Mouse (Mus musculus) limb, embryonic 13.5 days (tissue): Measurements from ENCODE around the gene Tmem50a. TPM values are rescaled to one million over a fixed set of nuclear protein-coding genes. Genes with fewer than 3 reads are reported as not detected.

Experiments
- ATAC-seq: fragments of 200-750 bp; cut with Nextera tagmentation; 2 replicates; pipeline ENCODE4 v1.8.0; 2017; ENCODE audit warnings: low read depth, moderate number of reproducible peaks, moderate TSS enrichment; ENCODE audit not compliant: low FRiP score
- H3K27ac ChIP-seq: fragments of 300-500 bp; sonication (generic); 2 replicates; pipeline ENCODE4 v1.5.1; 2015; ENCODE audit warnings: inconsistent platforms, mild to moderate bottlenecking, moderate library complexity
- H3K27me3 ChIP-seq: fragments of 300-500 bp; sonication (generic); 2 replicates; pipeline ENCODE4 v1.6.1; 2015; ENCODE audit warnings: mild to moderate bottlenecking, inconsistent platforms
- H3K36me3 ChIP-seq: fragments of 300-500 bp; sonication (generic); 2 replicates; pipeline ENCODE4 v1.6.1; 2015; ENCODE audit warnings: inconsistent platforms, mild to moderate bottlenecking, moderate library complexity
- H3K4me1 ChIP-seq: fragments of 300-500 bp; sonication (generic); 2 replicates; pipeline ENCODE4 v1.6.1; 2015; ENCODE audit warnings: inconsistent platforms
- H3K4me2 ChIP-seq: fragments of 300-500 bp; sonication (generic); replicated peaks from 2 replicates; pipeline ENCODE4 v1.6.1; 2015; ENCODE audit warnings: inconsistent platforms, mild to moderate bottlenecking, moderate library complexity
- H3K4me3 ChIP-seq: fragments of 300-500 bp; sonication (generic); 2 replicates; pipeline ENCODE4 v1.5.1; 2015; ENCODE audit warnings: moderate library complexity, mild to moderate bottlenecking, inconsistent platforms
- H3K9ac ChIP-seq: fragments of 300-500 bp; sonication (generic); 2 replicates; pipeline ENCODE4 v1.6.1; 2015; ENCODE audit warnings: mild to moderate bottlenecking, inconsistent platforms
- H3K9me3 ChIP-seq: fragments of 300-500 bp; sonication (generic); 2 replicates; pipeline ENCODE4 v1.6.1; 2016; ENCODE audit warnings: inconsistent platforms
- WGBS: fragments of 180-500 bp; shearing (Covaris S2); methylation state at CpG from one replicate; pipeline ENCODE4 v1.1.7; 2015; 5-methylcytosine and 5-hydroxymethylcytosine counted together
- polyA plus RNA-seq: library from polyadenylated mRNA; unstranded; fragments of >200 nt; fragmentation: Nextera tagmentation; extraction: Ambion mirVana; gene quantifications from 2 replicates; pipeline ENCODE4 v1.2.1, GENCODE M21; 2015

Gene Tmem50a
- polyA plus RNA-seq, 1 experiment from 2014 or later: 187 TPM

DNA sequence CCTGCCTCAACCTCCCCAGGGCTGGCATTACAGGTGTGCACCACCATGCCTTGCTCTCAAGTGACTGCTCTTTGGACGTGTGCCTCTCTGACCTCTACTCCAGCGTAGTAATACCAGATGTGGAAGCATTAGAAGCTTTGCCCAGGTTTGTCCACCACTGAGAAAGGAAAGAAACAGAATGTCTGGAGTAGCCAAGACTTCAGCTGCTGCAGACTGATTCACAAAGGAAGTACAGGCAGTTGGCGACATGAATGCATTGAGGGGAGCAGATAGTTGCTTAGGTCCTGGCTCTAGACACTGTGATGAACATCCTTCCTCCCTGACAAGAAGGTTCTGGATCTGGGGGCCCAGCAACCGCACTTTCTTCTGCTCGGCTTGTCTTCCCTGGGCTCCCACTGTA, 58.8 kb downstream of the Tmem50a start:
- H3K27ac ChIP-seq: peak overlapping the region; percentile 11
- H3K4me2 ChIP-seq: no peak overlapping the region
- H3K9ac ChIP-seq: no peak overlapping the region
- H3K27me3 ChIP-seq: no peaks in the 10 kb centered on the region
- peaks cover 21% of the 10 kb centered on the region for H3K4me1 ChIP-seq
- H3K36me3 ChIP-seq: no peaks in the 10 kb centered on the region
- ATAC-seq: no peak
- H3K9me3 ChIP-seq: no peaks in the 10 kb centered on the region
- WGBS: 52% methylated on average over 5 of the region's 5 CpGs
- H3K4me3 ChIP-seq: no peak overlapping the region

DNA sequence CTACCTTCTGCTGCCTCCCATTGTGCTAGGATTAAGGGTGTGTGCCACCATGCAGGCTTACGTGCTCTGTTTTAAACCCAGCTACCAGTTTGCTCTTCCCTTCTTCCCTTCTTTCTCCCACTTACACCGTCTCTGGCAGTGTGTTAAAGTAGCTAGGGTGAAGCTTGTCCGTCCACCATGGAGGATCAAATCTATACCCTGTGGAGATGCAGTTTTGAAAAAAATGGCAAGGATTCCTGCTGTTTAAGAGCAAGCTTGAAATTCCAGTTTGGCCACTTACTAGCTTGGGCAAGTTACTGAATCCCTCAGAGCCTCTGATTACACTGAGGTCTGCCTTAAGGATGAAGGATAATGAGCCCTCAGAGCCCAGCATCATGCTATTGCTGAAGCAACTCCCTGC, 59.5 kb downstream of the Tmem50a start:
- Histone ChIP-seq H3K4me1 (peaks cover 27% of the 10 kb centered on the region), H3K27ac (no peak overlapping the region), H3K36me3 (no peaks in the 10 kb centered on the region), H3K27me3 (no peaks in the 10 kb centered on the region), H3K9me3 (no peaks in the 10 kb centered on the region), H3K4me3 (no peak overlapping the region), H3K4me2 (no peak overlapping the region), H3K9ac (no peak overlapping the region)
- 50% methylated on average over 3 of the region's 3 CpGs for WGBS
- ATAC-seq: no peak

DNA sequence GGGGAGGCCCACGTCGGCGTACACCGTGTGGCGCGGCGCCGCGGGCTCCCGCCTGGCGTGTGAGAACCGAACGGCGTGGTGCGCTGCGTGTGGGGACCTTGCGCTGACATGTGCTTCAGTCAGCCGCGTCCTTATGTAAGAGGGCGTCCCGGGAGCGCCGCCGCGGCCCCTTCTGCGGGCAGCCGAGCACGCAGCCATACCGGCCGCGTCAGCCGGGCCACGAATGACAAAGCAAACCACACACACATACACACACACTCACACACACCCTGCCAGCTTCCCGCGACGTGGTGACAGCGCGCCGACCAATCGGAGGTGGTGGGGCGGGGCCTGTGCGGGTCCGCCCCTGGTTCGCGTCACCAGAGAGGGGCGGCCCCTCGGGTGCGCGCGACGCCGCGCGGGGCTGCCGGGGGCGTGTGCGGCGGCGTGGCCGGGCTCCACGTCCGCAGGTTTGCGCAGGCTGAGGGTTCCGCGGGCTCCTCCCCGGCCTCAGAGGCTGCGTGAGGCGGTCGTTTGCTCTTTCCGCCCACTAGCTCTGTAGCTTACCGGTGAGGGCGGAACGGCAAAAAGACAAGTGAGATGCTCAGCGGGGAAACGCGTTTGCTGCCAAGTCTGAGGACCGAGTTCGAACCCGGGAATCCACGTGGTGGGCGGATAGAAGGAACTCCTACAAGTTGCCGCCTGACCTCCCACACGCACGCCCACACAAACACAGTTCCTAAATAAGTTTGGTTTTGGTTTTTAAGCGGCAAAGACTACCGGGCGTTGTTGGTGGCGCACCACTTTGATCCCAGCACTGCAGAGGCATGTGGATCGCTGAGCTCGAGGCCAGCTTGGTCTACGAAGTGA, 61.0 kb downstream of the Tmem50a start:
- Histone ChIP-seq H3K9me3 (no peaks in the 10 kb centered on the region), H3K27ac (peak overlapping the region; percentile 56; the same call in 1 of the 2 replicates), H3K4me3 (peak overlapping the region; percentile 98), H3K36me3 (no peaks in the 10 kb centered on the region), H3K9ac (peak overlapping the region; percentile 61), H3K4me2 (peak overlapping the region; percentile 64), H3K4me1 (peaks cover 27% of the 10 kb centered on the region), H3K27me3 (no peaks in the 10 kb centered on the region)
- peak; percentile 92 for ATAC-seq
- under 1% methylated on average over 90 of the region's 91 CpGs for WGBS

DNA sequence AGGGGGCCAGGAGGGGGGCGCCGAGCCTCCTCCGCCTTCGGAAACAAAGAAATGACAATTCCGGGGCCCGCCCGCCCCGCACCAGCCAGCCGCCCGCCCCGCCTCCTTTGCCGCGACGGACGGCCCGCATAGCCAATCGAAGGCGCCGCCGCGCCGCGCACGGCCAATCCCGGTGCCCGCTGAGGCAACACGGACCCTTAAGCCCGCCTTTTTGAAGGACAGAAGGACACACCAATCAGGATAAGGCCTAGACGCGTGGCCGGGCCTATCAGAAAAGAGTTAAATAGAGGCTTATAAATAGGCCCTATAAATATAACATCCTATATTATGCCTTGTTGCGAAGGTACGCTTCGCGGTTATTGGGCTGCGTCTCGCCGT, 61.6 kb downstream of the Tmem50a start, which contains the start of gene Maco1:
Gene Maco1 (minus strand): TSS at position 87 of the 378 bp plus-strand sequence.
- peak within 1 kb of the TSS; percentile 98 for H3K4me3 ChIP-seq

DNA sequence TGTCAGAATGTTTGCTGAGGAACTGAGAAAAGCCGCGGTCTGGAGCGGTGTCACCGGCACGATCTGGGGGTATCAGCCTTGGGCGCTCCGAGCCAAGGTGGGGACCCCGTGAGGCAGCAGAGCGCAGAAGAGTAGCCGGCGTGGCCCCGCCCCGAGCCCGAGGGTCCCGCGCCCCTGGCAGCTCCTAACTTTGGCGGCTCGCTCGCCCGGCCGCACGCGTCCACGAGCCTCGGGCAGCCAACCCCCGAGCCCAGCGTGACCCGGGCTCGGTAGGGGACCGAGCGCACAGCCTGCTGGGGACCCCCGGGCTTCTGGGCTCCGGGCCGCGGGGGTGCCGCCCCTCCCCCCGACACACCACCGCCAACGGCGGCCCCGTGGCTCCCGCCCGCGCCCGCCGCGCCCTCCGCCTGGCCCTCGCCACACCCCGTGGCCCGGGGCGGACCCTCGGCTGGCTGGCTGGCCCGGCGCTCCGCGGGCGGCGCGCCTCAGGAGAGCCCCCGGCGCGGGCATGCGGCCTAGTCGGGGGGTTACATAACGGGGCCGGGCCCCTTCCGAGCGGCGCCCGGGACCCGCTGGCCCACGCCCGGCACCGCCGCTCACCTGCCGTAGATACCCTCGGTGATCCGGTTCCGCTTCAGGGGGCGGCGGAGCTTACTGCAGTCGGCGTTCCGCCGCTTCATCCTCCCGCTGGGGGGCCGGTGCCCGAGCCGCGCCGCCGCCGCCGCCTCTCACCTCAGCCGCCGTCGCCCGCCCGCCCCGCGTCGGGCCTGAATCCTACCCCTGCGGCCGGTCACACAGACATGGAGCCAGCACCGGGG, 62.2 kb downstream of the Tmem50a start:
- ATAC-seq: peak; percentile 4; the same call in 1 of the 2 replicates
- peak overlapping the region; percentile 83 for H3K4me2 ChIP-seq
- under 1% methylated on average over 71 of the region's 106 CpGs for WGBS
- peak overlapping the region; percentile 97 for H3K9ac ChIP-seq
- H3K4me3 ChIP-seq: peak overlapping the region; percentile 98
- H3K9me3 ChIP-seq: no peaks in the 10 kb centered on the region
- peaks cover 36% of the 10 kb centered on the region for H3K4me1 ChIP-seq
- H3K27ac ChIP-seq: peak overlapping the region; percentile 85
- no peaks in the 10 kb centered on the region for H3K27me3 ChIP-seq
- no peaks in the 10 kb centered on the region for H3K36me3 ChIP-seq

More for the DNA sequence above, 61.6 kb downstream of the Tmem50a start, which contains the start of gene Maco1:
- Histone ChIP-seq H3K27me3 (no peaks in the 10 kb centered on the region), H3K27ac (peak within 1 kb of the TSS; percentile 85), H3K9me3 (no peaks in the 10 kb centered on the region), H3K4me1 (peaks cover 32% of the 10 kb centered on the region), H3K9ac (peak within 1 kb of the TSS; percentile 97), H3K4me2 (peak within 1 kb of the TSS; percentile 83), H3K36me3 (no peaks in the 10 kb centered on the region)
- ATAC-seq: peak; percentile 96
- 0% methylated on average over 36 of the region's 38 CpGs for WGBS

DNA sequence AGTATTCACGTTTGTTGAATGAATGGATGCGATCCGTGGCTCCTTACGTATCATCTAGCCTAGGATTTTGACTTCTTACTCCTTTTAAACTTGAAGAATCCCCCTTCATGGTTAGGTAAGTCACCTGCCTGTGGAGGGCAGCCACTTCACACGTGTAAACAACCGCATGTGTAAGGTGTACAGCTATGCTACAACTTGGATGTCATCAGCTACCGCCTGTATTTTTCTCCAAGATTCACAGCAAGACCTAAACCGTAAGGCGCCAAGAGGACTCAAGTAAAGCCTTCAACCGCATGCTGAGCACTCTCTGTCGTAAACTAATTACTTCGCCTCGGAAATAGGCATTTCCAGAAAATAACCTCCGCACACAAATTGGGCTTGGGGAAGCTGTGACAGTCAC, 62.9 kb downstream of the Tmem50a start:
- peaks cover 42% of the 10 kb centered on the region for H3K4me1 ChIP-seq
- no peaks in the 10 kb centered on the region for H3K9me3 ChIP-seq
- H3K27me3 ChIP-seq: no peaks in the 10 kb centered on the region
- H3K4me2 ChIP-seq: peak overlapping the region; percentile 83
- H3K4me3 ChIP-seq: peak overlapping the region; percentile 98
- H3K27ac ChIP-seq: peak overlapping the region; percentile 85; the same call in 1 of the 2 replicates
- ATAC-seq: no peak
- 11% methylated on average over 14 of the region's 14 CpGs for WGBS
- peak overlapping the region; percentile 97 for H3K9ac ChIP-seq
- no peaks in the 10 kb centered on the region for H3K36me3 ChIP-seq

DNA sequence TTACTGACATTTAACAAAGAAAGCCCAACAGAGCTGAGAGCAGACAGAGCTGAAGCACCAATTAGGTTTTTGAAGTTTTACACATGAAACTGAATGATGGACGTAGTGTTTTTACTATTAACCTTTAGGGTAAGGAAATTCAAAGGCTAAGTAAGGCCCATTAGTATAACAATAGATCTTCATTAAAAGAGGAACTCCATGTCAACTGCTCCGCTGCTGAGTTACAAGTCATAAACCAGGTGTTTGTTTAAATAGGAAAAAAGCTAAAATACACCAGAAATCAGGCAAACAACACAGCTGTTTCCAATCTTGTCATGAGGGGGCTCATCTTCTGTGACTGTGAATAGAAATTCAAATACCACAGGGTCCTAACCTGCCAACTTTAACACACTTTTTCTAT, 63.6 kb downstream of the Tmem50a start:
- peak overlapping the region; percentile 83 for H3K4me2 ChIP-seq
- H3K4me1 ChIP-seq: peaks cover 41% of the 10 kb centered on the region
- ATAC-seq: no peak
- no peaks in the 10 kb centered on the region for H3K36me3 ChIP-seq
- H3K9me3 ChIP-seq: no peaks in the 10 kb centered on the region
- no peaks in the 10 kb centered on the region for H3K27me3 ChIP-seq
- no peak overlapping the region for H3K9ac ChIP-seq
- 28% methylated on average over 2 of the region's 2 CpGs for WGBS
- no peak overlapping the region for H3K27ac ChIP-seq
- H3K4me3 ChIP-seq: peak overlapping the region; percentile 98

DNA sequence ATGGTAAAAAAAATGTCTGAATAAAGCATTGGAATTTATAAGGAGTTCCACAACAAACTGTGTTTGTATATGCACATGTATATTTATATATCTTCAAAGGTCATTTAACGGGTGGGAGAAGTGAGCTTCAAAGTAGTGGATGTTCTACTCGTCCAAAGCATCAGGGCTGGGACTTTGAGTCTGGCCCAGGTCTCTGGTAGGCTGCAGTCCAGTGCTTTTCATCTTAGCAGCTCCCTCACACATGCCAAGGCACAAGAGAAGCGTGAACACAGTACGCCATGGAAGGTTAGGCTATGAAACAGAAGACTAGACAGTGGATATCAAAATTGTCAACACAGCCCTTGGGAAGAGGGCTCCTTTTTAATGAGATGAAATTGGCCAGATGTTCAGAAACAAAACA, 64.3 kb downstream of the Tmem50a start:
- Histone ChIP-seq H3K4me2 (no peak overlapping the region), H3K4me1 (peaks cover 45% of the 10 kb centered on the region), H3K36me3 (no peaks in the 10 kb centered on the region), H3K4me3 (no peak overlapping the region), H3K9me3 (no peaks in the 10 kb centered on the region), H3K9ac (no peak overlapping the region), H3K27me3 (no peaks in the 10 kb centered on the region), H3K27ac (no peak overlapping the region)
- 79% methylated on average over 4 of the region's 4 CpGs for WGBS
- no peak for ATAC-seq

Other genes starting within 250 kb of the Tmem50a start
- gene Man1c1, start 210.7 kb downstream of the Tmem50a start, polyA plus RNA-seq: 2.9 and 3.5 TPM in 2 replicates
- gene Ldlrap1, start 147.0 kb downstream of the Tmem50a start, polyA plus RNA-seq: 22.0 and 24.5 TPM in 2 replicates
- gene Maco1, start 61.7 kb downstream of the Tmem50a start, polyA plus RNA-seq: 56.7 and 57.9 TPM in 2 replicates
- 2.9 and 5.5 TPM in 2 replicates for gene Rhd, start 50.5 kb downstream of the Tmem50a start, polyA plus RNA-seq
- gene Rsrp1, start 8.6 kb upstream of the Tmem50a start, polyA plus RNA-seq: 523 and 552 TPM in 2 replicates
- 73.4 and 75.5 TPM in 2 replicates for gene Syf2, start 15.9 kb upstream of the Tmem50a start, polyA plus RNA-seq
- 3.7 and 4.6 TPM in 2 replicates for gene Runx3, start 205.6 kb upstream of the Tmem50a start, polyA plus RNA-seq